Mouse (Mus musculus) heart, adult 11 months (tissue): Measurements from ENCODE around the gene Csf3.
"Not testable (repeated sequence)": the region's sequence is repeated elsewhere in the genome, so short reads cannot be mapped to it uniquely, and the experiment has no call there.

Source experiments
- DNase-seq: peaks from one replicate; pipeline ENCODE4 v3.0.0; 2022

Gene Csf3

GRCm38 (mm10) chr11:98697225-98697624 lies 3.8 kb upstream of the Csf3 start:
- DNase-seq = peak; percentile 84

DNA sequence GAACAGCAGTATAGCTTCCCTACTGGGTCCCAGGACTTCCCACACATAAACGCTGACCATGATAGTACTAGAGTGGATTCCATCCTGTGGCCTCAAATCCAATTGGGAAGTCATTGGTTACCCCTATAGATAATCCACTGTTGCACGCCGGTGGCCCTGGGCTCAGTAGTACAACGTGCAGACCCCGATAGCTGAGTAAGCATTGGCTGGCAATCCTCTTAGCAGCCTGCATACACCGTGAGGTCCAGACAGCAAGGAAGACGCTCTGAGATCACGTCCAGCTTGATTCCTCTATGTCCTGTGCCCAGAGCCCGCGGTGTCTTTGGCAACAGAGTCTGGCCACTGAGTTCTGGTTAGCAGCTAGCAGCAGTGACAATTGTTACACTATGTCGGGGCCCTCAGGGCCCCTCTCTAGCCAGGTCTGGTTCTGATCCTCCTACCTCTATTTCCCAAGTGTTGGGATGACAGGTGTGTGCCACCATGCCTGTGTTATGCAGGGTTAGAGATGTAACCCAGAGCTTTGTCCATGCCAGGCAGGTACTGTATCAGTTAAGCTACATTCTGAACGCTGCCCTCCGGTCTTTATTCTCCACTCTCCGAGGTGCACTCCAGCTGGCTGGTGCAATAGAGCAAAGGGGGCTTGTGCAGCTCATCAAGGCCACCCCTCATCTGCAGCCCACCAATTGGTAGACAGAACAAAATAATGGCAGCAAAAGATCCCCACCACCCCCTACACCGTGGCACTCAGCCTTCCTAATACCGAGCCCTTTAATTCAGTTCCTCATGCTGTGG lies 2.0 kb upstream of the Csf3 start:
- DNase-seq = peak; percentile 92

- peak; percentile 97 for DNase-seq
Measured at GRCm38 (mm10) chr11:98699911-98700310, 1.2 kb upstream of the Csf3 start.

GRCm38 (mm10) chr11:98702323-98702722 lies 1.3 kb downstream of the Csf3 start:
- DNase-seq = peak; percentile 84

- no peak for DNase-seq
Measured at GRCm38 (mm10) chr11:98705021-98705420, 4.0 kb downstream of the Csf3 start.

- DNase-seq = peak; percentile 98
Measured at GRCm38 (mm10) chr11:98707401-98708281, 6.6 kb downstream of the Csf3 start.

DNA sequence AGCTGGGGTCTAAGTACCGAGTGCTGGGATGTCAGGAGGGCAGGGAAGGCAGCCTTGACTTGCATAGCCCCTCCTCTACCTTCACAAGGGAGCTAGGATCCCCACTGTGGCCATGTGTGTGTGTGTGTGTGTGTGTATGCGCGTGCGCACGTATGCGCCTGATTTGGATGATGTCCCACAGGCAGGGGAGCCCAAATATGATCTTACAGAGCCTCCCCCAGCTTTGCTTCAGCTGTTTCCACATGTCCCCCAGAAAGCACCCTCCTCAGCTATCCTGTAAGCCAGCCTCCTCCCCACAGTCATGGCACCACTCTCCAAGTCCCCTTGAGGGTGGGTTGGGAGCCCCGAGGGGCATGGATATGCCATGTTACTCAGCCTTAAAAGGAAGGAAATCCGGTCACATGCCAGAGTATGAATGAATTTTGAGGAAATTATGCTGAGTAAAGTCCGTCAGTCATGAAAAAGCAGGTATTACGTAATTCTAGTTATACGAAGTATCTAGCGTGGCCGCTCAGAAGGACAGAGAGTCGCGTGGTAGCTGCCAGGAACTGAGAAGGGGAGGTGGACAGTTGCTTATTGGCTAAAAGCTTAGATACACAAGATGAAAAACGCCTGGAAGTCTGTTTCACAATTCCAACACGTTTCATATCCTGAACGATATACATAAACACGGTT lies 7.4 kb downstream of the Csf3 start:
- DNase-seq = peak; percentile 98

- peak; percentile 97 for DNase-seq
Measured at GRCm38 (mm10) chr11:98709001-98709741, 8.1 kb downstream of the Csf3 start.

DNA sequence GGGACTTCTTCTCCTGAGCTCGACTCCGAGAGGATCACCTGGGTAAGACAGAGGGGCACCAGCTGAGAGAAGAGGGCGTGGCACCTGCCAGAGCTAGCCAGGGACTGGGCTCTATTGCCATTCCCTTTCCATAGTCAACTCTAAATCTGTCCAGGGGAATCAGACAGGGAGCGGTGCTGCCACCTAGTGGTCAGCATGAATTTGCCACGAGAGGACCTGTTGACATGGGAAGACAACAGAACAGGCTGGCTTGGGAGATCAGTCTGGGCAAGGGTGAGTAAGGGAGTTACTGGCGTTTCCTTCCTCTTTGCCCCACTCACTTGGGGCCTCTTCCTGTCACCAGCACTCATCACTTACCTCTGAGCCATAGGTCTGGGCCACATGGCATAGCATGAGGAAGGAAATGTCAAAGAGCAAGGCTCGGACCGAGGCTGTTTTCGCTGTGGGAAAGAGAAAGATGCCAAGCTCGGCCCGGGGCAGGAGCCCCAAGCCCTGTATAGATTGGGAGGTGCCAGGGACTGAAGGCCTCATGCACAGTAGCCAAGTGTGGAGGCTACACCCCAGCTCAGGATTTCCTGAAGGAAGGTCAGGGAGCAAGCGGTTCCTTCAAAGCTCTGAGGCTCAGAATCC lies 9.5 kb downstream of the Csf3 start:
- DNase-seq = peak; percentile 98

GRCm38 (mm10) chr11:98711046-98711434 lies 10.0 kb downstream of the Csf3 start:
- DNase-seq = peak; percentile 93

DNA sequence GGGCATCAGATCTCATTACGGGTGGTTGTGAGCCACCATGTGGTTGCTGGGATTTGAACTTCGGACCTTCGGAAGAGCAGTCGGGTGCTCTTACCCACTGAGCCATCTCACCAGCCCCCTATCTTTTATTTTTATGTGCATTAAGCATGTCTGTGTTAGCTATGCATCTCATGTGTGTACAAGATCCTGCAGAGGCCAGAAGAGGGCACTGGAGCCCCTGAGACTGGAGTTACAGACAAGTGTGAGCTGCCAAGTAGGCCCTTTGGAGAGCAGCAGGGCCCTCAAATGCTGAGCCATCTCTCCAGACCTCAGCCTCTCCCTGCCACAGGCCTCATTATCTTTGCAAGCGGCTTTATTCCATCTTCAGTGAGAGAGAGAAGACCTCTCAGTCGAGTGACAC lies 10.9 kb downstream of the Csf3 start:
- DNase-seq = not testable (repeated sequence)

GRCm38 (mm10) chr11:98713703-98714102 lies 12.6 kb downstream of the Csf3 start:
- DNase-seq = no peak

GRCm38 (mm10) chr11:98715946-98716345 lies 14.9 kb downstream of the Csf3 start:
- no peak for DNase-seq

GRCm38 (mm10) chr11:98717904-98718303 lies 16.8 kb downstream of the Csf3 start:
- peak; percentile 96 for DNase-seq

DNA sequence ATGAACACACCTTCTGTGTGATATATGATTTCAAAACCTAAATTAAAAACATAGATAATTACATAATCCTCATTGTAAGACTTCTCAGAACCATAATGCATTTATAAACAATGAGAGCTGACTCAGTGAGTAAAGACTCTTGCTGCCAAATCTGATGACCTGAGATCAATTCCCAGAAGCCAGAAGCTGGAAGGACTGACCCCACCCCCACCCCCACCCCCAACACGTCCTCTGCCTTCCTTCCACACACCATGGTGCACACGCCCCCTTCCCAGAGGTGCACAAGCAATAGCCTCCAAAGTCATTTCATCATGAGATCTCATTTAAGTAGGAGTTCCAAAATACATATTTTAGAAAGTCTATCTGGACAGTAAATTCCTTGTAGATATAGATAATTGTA lies 19.7 kb downstream of the Csf3 start:
- no peak for DNase-seq

- peak; percentile 99 for DNase-seq
Measured at GRCm38 (mm10) chr11:98721458-98722226, 20.6 kb downstream of the Csf3 start.

DNA sequence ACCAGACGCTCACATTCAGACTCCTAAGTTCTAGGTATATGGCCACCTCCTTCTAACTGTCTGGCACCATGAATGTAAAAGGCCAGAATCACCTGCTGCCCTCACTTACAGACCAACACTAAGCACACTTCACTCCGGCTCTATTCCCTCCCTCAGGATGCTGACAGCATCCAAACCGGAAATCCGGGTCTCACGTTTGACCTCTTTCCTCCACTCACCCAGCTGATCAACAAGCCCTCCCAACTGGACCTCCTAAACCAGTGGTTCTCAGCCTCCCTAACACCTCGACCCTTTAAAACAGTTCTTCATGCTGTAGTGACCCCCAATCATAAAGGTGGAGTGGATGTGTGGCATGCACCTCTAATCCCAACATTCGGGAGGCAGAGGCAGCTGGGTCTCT lies 22.0 kb downstream of the Csf3 start:
- peak; percentile 88 for DNase-seq

DNA sequence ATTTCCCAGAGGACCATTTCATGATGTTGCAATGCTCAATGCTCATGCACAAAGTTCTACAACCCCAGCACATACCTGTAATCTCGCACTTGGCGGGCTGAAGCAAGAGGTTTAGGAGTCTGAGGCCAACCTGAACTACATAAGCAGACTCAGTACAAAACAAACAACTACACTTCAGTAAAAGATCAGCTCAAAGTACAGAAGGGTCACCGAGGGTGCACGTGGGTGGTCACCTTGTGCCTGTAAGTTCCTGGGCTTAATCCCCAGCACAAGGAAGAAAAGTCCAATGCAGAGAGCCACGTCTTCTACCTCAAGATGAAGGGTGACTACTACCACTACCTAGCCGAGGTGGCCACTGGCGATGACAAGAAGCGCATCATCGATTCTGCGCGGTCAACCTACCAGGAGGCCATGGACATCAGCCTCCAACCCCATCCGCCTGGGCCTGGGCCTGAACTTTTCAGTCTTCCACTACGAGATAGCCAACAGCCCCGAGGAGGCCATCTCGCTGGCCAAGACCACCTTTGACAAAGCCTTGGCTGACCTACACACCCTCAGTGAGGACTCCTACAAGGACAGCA lies 25.0 kb downstream of the Csf3 start:
- DNase-seq = peak; percentile 90

- DNase-seq = peak; percentile 100
Measured at GRCm38 (mm10) chr11:98729119-98729588, 28.1 kb downstream of the Csf3 start, which contains the start of gene Med24. TSS of gene Med24 (minus strand) at chr11:98729435.

DNA sequence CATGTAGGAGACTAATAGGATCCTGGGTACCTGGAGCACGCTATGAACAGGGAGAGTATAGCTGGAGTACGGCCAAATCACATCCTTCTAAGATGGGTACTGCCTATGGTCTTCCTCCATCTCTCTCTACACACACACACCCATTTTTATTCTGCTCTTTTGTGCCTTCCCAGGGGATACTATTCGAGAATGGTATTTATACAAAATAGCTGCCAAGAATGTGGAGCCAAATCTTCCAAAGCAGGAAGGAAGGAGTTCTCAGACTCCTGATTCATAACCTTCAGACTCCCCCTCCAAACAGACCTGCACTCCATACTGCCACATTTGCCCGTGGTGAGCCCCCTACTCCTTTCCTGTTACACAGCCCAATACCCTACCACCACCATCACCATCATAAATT lies 29.7 kb downstream of the Csf3 start:
- DNase-seq = no peak

DNA sequence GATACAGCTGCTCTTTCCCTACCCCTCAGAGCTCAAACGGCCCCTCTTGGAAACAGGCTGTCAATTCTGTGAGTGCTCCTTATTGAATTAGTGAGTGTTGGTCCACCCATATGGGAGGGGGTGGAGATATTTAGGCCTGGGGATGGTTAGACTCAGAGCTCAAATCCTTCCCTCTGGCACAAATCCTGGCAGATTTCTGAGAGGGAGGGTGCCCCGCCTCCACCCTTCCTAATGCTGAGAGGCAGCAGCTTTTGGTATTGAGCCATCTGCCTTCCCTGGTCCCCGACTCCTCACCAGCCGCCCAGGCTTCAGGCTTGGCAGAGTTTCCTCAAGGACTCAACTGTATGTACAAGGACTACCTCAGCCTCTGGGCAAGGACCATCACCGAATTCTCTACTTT lies 30.1 kb downstream of the Csf3 start:
- DNase-seq = peak; percentile 92
